Mouse (Mus musculus) retina, postnatal 7 days (tissue): ENCODE measurements around the gene Mrrf.

Source experiments
- DNase-seq: peaks from one replicate; pipeline ENCODE4 v3.0.0-alpha.2; 2012; ENCODE audit warnings: low read depth, low spot score

Gene Mrrf

DNA sequence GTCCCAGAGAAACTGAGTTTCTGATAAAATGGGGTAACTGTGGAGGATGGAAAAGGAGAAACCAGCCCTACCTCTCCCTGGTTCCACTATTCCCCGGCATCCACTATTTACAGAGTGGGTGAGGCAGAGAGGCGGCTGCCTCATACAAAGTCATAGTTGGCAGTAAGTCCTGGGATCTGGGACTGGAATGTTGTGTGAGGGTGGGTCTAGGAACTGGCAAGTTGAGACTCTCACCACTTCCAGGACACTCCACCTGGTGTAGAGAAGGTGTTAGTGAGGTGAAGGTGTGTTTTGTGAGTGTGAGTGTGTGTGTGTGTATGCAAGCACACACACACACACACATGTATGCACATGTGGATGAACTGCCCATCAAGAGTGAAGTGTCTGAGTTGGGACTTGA is 64.6 kb downstream of the Mrrf start:
- no peak for DNase-seq

DNA sequence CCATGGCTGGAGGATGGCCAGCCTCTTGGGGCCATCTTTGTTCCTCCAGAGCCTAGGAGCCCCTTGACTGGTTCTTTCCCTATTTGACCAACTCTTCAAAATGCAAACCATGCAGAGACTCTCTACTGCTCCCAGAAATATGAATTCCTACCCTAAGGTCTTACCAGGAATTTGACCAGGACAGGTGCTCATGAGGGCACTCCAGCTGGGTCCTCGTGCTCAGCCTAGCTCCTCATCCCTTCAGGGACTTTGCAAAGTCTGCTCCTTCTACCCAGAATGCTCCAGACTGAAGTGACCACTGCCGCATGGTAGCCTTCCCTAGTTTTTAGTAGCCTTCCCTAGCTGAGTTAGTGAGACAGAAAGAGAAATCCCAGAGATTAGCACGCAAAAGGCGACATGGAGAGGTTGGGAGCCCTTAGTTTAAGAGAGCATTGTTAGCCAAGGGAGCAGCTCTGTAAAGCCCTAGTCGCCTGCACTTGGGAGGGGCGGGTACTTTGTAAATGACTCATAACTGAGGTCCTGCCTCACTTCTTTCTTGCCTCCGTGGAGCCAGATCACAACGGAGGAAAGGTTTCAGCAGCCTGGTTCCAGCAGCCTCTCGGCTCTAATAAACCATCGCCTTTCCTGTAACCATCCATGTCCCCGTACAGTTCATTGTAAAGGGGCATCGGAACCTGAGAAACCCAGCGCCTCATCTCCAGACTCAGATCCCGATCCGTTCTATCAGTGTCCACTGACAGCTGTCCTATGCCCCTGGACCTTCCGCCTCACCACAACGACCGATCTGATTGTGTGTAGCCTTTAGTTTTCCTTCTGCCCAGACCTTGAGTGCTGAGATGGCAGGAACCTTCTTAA is 65.8 kb downstream of the Mrrf start:
- no peak for DNase-seq

DNA sequence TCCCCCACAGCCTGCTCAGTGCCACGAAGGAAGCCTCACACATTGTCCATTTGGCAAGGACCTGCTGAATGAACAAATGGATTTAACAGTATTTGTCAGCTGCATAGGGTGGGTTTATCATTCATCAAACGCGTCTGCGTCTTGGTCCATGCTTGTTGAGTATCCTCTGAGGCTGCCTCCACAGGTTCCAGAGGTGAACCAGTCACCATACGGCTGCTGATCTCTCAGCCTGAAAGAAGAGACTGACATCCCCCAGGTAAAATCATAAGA is 66.4 kb downstream of the Mrrf start:
- no peak for DNase-seq

DNA sequence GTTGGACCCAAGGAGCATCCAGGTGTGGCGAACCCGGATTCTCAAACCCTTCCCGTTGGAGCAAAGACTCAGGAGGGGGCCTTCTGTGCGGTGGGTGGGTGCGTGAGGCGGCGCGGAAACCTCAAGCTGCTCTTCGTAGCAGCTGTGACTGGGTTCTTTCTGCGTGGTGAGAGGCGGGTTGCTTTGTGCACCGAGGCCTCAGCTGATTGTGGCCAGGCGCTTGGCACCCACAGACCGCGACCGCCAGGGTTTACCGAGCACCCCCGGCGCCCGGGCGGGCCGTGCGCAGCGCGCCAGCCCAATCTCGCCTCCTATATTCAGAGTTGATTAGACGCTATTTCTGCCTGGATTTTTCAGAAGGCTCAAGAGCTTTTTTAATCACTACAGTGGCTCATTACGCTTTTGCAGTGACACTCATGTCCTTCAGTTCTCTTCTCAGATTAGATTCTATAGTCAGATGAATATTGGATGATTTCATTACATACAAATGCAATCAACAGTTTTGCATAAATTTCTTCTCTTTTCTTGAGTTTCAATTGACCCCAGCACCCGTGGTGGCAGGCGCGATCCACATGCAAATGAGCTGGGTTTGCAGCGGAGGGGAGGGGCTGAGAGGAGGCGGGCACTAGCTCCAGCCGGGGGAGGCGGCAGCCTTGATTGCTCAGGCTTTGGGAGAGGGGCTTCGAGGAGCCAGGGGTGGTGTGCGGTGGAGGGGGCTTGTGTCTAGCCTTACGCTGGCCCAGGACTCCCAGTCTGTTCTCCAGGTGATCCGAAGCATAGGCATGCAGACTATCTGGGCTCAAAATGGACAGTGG is 67.0 kb downstream of the Mrrf start:
- no peak for DNase-seq

DNA sequence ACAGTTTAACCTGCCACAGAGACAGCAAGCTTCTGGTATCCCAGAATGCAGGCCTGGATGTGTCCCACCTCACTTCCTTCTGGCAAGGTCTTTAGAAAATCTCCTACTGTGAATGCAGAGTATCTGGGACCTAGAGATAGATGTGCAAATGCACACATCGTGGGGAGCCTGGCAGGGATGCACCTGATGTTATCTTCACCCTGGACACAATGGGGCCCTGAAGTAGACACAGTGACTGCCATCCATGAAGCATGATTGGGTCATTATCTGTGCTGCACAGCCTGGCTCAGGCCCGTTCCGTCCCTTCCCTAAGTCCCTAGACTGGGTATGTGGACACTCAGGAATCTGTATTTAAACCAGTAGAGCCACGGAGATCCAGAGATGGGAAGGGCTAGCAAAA is 68.4 kb downstream of the Mrrf start:
- DNase-seq, result no peak

DNA sequence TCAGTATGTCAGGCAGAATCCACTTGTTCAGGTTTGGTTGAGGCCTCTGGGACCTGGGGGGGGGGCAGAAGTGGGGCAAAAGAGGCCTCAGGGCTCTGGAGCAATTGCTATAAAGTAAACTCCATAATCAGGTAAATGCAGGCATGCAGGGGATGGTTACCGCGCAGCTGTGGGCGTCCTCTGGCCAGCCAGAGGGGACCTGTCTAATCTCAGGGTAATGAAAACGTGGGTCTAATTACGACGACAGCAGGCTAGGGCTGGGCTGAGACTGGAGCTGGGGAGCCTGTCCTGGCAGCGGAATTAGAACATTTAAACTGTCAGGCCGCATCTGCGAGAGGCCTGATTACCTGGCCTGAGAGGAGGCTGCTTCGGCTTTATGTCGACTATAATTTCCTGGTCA is 70.9 kb downstream of the Mrrf start:
- DNase-seq, result no peak

DNA sequence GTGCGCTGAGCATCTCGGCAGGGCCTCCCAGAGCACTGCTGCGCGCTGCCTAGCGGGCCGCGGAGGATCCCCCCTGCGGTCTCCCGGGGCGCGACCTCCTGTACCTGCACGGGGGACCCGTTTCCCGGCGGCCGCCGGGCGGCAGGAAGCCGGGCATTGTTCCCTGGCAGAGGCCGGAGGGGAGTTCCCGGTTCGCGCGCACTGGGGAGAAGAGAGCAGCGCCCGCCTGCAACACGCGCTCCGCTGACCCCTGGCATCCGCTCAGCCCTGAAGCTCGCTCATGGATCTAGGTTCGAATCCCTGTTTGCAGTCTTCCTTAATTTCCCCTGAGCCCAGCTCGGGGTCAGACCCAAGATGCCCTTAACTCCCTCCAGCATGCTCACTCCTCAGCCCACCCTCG is 74.6 kb downstream of the Mrrf start:
- DNase-seq, result no peak

DNA sequence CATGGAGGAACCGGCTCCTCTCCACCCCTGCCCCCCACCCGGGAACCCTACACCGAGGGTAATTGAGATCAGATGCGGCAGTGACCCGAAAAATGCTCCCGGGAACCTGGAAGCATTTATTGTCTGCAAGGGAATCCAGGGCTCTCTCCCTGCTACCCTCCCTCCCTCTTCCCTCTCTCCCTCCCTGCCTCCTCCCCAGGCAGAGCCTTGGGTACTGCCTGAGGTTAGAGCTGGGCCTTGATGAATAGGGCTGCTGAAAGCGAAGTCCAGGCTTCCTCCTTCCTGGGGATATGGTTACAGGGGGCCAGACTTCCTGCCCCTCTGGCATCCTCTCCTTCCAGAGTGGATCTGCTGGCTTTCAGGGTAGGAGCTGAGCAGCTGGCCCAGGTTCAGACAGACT is 75.6 kb downstream of the Mrrf start:
- no peak for DNase-seq

DNA sequence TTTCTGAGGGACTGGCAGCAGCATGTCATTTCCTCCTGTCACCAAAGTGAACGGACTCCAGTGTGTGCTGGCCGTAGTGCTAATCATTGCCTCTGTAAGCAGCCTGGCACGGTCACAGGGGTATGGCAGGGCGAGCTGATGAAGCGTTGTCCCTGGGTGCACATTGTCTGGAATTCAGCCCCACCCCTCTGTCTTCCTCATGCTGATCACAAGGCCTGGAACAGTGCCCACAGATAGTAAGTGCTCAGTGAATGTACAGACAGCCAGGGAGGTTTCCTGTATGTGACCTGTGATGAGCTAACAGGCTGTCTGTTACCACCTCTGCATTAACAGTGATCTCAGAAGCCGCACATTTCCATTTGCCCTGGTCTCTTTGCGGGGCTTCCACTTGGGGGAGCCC is 76.9 kb downstream of the Mrrf start:
- DNase-seq, result no peak

DNA sequence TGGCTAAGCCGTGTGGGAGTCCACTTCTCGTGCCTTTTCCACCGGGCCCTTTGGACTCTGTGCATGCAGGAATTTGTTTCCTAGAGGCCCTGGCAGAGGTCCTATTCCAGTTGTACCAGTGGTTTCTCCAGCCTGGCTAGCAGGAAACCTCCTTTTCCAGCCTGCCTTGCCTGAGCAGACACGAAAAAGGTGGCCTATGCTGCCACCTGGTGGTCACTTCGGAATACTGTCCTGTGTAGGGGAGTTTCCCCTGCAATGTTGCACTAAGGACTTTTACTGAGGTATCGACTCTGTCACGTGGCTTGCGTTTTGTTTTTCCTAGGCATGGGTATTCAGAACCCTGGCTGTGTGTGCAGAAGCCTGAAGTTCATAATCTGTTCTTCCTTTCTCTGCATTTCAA is 77.8 kb downstream of the Mrrf start:
- peak; percentile 75 for DNase-seq

DNA sequence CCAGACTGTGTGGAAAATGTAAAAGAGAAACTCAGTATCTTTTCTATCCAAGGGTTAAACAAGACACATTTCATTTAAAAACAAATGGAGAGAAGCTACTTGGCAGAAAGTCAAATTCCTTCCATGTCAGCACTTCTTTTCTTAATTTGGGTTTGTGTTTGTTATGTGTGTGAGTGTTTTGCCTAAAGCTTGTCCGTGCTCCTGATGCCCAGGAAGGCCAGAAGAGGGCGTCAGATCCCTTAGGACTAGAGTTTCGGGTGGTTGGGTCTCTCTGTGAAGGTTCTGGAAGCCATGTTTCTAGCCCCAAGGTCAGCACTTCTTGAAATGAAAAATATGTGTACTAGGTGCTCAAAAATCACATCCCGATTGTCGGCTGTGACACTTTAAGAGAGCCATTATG is 78.2 kb downstream of the Mrrf start:
- DNase-seq, result no peak

DNA sequence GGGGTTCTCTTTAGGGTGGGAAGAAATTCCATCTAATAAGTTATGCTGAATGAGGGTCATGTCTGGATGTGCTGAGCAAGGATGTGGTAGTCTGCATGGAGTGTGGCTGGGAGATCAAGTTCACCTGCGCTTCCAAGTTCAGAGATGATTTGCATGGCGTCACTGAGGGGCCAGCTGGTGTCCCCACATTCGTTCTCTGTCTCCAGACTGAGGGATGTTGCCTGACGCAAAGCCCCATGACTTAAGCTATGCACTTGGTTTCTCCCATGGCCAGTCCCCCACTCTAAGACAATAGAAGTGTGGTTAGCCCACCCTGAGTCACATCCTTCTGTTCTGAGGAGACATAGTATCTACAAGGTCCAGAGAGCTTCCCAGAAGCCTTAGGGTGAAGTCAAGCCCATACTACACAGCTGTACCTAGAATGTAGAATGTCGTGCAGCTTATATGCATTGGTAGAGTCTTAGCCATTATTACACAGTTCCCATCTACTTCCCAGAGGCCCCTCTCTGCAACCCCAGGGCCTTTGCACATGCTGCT is 79.1 kb downstream of the Mrrf start:
- no peak for DNase-seq

DNA sequence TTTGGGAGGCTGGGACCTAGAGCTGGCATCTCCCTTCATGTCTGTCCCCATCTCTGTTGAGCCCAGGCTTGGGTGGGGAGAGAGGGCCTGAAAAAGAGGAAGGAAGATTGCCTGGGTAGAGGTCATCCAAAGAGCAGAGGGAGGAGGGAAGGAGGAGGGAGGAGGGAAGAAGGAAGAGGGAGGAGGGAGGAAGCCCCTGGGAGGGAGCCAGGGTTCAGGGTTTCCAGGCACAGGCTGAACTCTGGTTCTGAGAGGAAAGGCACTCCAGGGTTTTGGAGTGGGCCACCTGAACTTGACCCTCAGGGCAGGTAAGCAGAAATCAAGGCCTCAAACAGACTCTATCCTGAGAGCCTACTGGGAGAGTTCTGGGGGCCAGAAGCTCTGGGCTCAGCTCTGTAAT is 80.4 kb downstream of the Mrrf start:
- no peak for DNase-seq

DNA sequence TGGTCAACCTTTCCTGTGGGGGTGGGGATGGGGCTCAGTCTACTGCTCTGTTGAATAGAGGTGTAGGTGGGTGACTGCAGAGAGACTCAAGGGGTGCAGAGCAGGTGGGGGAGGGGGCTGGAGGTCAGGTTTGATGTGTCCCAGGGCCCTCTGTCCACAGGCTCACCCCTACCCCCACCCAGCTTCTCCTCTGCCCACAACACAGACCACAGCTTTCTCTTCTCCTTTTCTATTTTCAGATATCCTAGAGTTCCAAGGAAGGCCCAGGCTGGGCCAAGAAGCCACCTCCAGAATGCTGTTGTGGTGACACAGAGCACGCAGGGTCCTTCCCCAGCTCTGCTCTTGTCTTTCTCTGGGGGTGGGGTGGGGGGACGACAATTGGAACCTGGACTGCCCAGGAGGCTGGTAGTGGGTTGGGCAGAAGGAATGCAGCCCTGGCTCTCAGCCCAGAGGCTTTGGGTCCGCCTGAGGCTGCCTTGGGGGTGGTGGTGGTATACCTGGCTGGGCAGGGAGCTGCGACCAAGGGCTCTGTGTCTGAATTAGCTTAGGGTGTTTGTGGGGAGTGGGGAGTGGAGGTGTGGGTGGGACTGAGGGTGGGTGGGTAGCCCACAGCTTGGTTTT is 80.9 kb downstream of the Mrrf start:
- DNase-seq, result no peak

DNA sequence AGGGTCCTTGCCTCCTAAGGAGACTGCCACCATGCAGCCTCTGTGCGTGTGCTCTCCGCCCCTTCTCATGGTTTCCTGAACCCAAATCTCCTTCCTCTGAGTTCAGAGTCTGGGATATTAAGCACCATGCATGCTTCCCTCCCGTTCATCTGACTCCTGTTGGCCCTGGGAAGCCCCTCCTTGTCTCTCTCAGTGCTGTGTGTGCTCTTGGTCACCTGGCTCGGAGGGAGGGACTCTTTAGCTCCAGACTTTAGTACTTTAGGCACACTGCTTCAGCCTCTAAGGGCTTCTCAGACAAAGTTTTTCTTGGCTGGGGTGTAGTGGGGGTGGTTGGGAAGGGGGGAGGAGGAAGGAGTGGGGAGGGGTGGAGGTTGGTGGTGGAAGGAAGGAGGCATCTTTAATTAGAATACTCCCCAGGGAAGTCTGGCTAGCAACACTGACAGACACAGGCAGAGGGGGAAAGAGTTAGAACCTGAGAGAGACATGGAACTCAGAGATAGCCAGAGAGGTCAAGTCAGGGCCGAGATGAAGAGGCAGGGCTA is 81.6 kb downstream of the Mrrf start:
- DNase-seq, result no peak

DNA sequence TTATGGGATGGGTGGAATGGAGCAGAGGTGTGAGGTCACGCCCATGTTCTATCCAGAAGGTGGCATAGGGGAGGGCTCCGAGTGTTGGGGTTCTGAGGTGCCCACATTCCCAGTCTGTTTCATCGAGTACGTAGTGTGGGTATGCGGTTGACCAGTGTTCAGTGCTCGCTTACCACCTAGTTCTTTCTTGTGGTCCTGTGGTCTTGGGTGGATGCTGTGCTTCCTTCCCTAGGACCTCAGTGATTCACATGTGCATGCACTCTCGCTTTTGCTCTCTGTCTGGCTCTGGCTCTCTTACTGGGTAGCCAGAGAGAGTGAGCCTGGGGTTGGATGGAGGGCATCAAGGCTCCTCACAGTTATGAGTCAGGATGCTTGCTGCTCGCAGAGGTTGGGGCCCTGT is 83.9 kb downstream of the Mrrf start:
- no peak for DNase-seq

DNA sequence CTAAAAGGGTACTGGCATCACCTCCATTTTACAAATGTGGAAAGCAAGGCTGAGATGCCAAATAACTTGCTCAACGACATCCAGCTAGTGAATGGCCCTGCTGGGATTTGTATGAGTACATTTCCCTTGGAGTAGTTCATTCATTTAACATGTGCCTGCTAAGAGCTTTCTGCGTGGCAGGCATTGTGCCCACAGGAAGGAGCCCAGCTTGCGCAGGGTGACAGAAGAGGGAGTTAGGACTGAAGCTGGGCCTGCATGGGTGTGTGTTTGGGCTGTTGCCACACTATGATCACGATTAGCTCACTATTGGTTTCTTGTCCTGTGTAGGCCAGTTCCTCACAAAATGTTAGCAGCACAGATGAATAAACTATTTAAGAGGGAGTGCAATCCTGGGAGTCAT is 84.7 kb downstream of the Mrrf start:
- DNase-seq, result no peak

DNA sequence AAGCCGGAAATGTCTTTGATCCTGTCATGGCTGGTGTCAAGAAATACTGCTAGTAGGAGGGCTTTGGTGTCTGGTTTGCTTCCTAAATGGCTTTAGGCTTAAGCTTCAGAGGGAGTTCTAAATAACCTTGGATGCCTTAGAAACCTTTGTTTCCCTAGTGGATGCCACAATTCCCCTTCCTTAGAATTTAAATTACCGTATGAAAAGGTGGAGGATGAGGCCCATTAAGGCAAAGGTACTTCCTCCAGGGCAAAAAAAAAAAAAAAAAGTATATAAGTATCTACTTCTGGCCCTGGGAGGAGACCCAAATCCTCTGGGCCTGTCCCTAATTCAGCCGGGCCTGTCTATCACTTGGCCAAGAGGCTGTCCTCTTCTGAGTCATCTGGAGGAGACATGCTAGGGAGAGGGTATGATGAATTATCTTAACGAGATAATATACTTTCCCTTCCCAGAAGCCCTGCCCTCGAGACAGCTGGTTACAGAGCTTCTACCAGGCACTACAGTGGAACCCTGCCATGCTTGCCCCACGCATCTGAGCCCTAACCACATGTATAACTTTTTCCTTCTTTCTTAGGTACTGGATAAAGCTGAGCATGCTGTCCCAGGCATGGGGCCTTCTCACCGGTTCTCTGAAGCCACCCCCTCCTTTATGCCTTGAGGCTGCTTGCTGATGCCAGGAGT is 86.1 kb downstream of the Mrrf start:
- no peak for DNase-seq

DNA sequence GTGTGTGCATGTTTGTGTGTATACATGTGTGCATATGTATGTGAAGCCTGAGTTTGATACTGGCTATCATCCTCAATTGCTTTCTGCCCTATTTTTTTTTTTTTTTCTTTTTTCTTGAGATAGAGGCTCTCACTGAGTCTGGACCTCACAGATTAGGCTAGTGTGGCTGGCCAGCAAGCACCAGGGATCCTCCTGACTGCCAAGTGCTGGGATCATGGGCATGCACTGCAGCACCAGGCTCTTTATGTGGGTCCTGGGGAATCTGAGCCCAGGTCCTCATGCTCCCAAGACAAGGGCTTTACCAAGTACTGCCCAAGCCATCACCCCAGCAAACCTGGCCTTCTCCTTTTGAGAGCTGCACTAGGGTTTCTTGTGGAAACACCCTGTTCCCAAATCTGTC is 87.2 kb downstream of the Mrrf start:
- no peak for DNase-seq

DNA sequence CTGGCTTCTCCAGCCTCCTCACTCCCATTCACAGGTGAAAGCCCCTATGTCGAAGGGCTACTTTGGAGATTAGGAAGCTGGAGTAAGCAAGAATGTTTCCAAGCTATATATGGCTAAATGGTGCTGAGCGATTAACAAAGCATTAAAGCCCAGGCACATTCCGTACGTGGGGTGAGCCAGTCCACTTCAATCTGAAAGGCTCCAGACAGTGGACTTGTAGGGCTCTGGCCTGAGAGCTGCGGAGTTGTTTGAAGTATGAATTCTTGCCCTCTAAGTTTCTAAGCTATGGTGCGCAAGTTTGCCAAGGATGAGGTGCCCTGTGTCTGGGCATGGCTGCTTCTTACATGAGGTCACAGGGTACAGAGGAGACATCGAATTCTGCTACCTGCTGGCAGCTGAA is 88.0 kb downstream of the Mrrf start:
- no peak for DNase-seq

DNA sequence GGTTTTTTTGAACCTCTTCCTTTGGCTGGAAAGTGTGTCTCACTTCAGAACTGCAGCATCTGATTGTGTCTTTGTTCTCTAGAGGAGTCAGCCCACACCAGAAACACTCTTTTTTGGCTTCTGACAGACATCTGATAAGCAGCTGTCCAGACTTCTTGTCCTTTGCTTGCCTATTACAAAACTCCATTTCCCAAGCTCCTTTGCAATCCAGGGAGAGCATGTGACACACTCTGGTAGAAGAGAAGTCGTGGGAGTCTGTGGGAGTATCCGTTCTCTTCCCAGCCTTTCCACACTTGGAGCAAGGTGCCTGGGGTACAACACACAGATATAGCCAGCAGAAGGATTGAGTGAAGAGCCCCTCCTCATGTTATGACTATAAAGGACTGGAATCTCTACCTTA is 88.4 kb downstream of the Mrrf start:
- no peak for DNase-seq

DNA sequence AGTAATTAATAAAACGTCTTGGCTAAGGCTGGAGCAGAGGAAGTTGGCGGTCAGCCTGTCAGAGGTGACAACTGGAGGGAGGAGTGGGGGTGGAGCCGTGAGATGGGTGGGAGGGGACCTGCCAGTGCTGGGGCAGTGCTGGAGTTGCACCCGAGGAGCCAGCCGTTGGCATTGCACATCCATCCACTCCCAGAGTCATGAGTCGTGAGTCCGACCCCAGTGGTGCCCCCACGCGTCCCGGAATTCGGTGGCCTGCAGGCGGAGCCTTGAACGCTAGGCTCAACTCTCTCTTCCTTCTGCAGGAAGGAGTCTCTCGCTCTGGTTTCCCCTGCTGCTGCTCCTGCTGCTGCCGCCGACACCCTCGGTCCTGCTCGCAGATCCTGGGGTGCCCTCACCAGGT is 94.2 kb downstream of the Mrrf start, which contains the start of gene Ptgs1:
Gene Ptgs1 (plus strand): TSS at position 61 of the 400 bp plus-strand sequence.
- DNase-seq, result no peak
